15 mouse cellular contexts compared by ENCODE assay signal in the genomic region with DNA sequence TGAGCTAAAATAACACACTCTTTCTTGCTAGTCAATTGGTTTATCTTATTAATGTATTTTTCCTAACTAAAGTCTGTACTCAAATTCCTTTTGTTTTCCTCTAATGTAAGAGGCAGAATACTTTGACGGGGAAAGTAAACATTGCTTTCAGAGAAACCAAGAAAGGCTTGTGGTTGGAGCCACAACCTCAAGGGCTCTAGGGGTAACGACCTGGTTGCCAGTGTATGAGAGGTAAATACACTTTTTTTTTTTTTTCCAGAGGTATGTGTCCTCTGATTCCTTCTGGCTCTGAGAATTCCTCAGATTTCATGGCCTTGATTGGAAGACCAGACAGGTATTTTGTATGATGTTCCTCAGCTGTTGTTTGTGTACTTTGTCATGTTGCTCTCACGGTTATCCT. TPM values are rescaled to one million over a fixed set of nuclear protein-coding genes. Genes with fewer than 3 reads are reported as not detected.
DNase-seq lines count a peak whose midpoint lies in the region; ATAC-seq and TF ChIP-seq lines count a peak whose summit lies in the region.
"Had no signal": no experiment of that assay in that cellular context is flagged by ENCODE, and none has a peak within 500 bp of the region (broad histone marks: within the 10 kb centered on the region; RNA-seq: fewer than 3 reads in every experiment).

No protein-coding gene starts in this region.

- H3K9me3 ChIP-seq in forebrain, postnatal 0 days (ENCODE audit: low read length): no peaks in the 10 kb centered on the region
- H3K9me3 ChIP-seq in forebrain, embryonic 14.5 days (replicated peaks; ENCODE audit: control insufficient read depth, low read length): no peaks in the 10 kb centered on the region
- H3K9me3 ChIP-seq in liver, embryonic 12.5 days (replicated peaks): no peaks in the 10 kb centered on the region
- H3K9me3 ChIP-seq in midbrain, postnatal 0 days (ENCODE audit: low read length): no peaks in the 10 kb centered on the region
- H3K9me3 ChIP-seq: embryonic facial prominence, embryonic 15.5 days; lung, embryonic 15.5 days had no signal

- WGBS in forebrain, postnatal 0 days: 75% methylated on average over 3 of the region's 3 CpGs
- WGBS in forebrain, embryonic 14.5 days: 78% methylated on average over 3 of the region's 3 CpGs
- WGBS in lung, adult 2 months: 45% methylated on average over 3 of the region's 3 CpGs
- WGBS in liver, embryonic 12.5 days (ENCODE audit: insufficient replicate concordance): 60% methylated on average over 3 of the region's 3 CpGs
- 83% methylated on average over 3 of the region's 3 CpGs for WGBS in midbrain, postnatal 0 days

- H3K27me3 ChIP-seq in forebrain, postnatal 0 days (ENCODE audit: insufficient read depth, low read length): no peaks in the 10 kb centered on the region
- no peaks in the 10 kb centered on the region for H3K27me3 ChIP-seq in forebrain, embryonic 14.5 days (replicated peaks; ENCODE audit: control insufficient read depth, insufficient read depth, low read length)
- no peaks in the 10 kb centered on the region for H3K27me3 ChIP-seq in liver, embryonic 12.5 days (replicated peaks)
- no peaks in the 10 kb centered on the region for H3K27me3 ChIP-seq in midbrain, postnatal 0 days (ENCODE audit: insufficient read depth, low read length)
- H3K27me3 ChIP-seq: embryonic facial prominence, embryonic 15.5 days; lung, embryonic 15.5 days had no signal

- DNase-seq in forebrain, postnatal 0 days: no peak
- DNase-seq in forebrain, embryonic 14.5 days (ENCODE audit: low spot score): no peak
- peak; percentile 42 for DNase-seq in lung, postnatal 25 days (ENCODE audit: low spot score)
- no peak for DNase-seq in lung, adult 2 months
- DNase-seq in midbrain, postnatal 0 days (ENCODE audit: low spot score): no peak
- DNase-seq in right cerebral cortex, postnatal 4 days: no peak
- DNase-seq in layer of hippocampus, adult 2 months (ENCODE audit: low spot score in 2 of 2): no peak
- DNase-seq: cerebellum, adult 11 months; heart, postnatal 10 days; kidney, postnatal 14 days had no signal

- no peaks in the 10 kb centered on the region for H3K36me3 ChIP-seq in forebrain, postnatal 0 days (ENCODE audit: insufficient read depth)
- H3K36me3 ChIP-seq in forebrain, embryonic 14.5 days (ENCODE audit: control insufficient read depth, insufficient read depth, low read length): no peaks in the 10 kb centered on the region
- peaks cover 3% of the 10 kb centered on the region; the same call in 1 of the 2 replicates for H3K36me3 ChIP-seq in liver, embryonic 12.5 days
- no peaks in the 10 kb centered on the region for H3K36me3 ChIP-seq in midbrain, postnatal 0 days (ENCODE audit: insufficient read depth, low read length)
- H3K36me3 ChIP-seq: embryonic facial prominence, embryonic 15.5 days; lung, embryonic 15.5 days had no signal

- TF ChIP-seq CTCF in forebrain, postnatal 0 days (IDR thresholded peaks at IDR 0.05; ENCODE audit: low read depth): no peak
- TF ChIP-seq CTCF in lung, adult 2 months (IDR thresholded peaks at IDR 0.05; ENCODE audit: insufficient read depth, low read length): no peak
- no peak for TF ChIP-seq CTCF in midbrain, postnatal 0 days (IDR thresholded peaks at IDR 0.05)
- TF ChIP-seq CTCF in layer of hippocampus, adult 2 months (conservative IDR thresholded peaks at IDR 0.05): no peak

- TF ChIP-seq POLR2A in lung, adult 2 months (IDR thresholded peaks at IDR 0.05; ENCODE audit: borderline replicate concordance, extremely low read depth, low read depth, low read length): no peak

- ATAC-seq in forebrain, postnatal 0 days: no peak
- ATAC-seq in forebrain, embryonic 14.5 days: no peak
- ATAC-seq in liver, embryonic 12.5 days: no peak
- ATAC-seq in midbrain, postnatal 0 days (ENCODE audit: low FRiP score): no peak
- ATAC-seq: intestine, embryonic 16.5 days had no signal

- H3K27ac ChIP-seq in forebrain, postnatal 0 days (ENCODE audit: low read depth, low read length): no peak overlapping the region
- H3K27ac ChIP-seq in forebrain, embryonic 14.5 days (ENCODE audit: low read depth, low read length): no peak overlapping the region
- H3K27ac ChIP-seq in liver, embryonic 12.5 days: peak overlapping the region; percentile 99
- no peak overlapping the region for H3K27ac ChIP-seq in midbrain, postnatal 0 days (ENCODE audit: low read depth, low read length)
- no peak overlapping the region; the same call in 1 of the 2 replicates for H3K27ac ChIP-seq in layer of hippocampus, adult 2 months
- H3K27ac ChIP-seq: lung, embryonic 15.5 days had no signal

- peaks cover 14% of the 10 kb centered on the region; the same call in 1 of the 2 replicates for H3K4me1 ChIP-seq in forebrain, postnatal 0 days (ENCODE audit: insufficient read depth)
- H3K4me1 ChIP-seq in forebrain, embryonic 14.5 days (ENCODE audit: control insufficient read depth, insufficient read depth, low read length): peaks cover 5% of the 10 kb centered on the region; the same call in 1 of the 2 replicates
- H3K4me1 ChIP-seq in lung, adult 2 months (ENCODE audit: control insufficient read depth, insufficient read depth, low read length): peaks cover 2% of the 10 kb centered on the region; the same call in 1 of the 2 replicates
- H3K4me1 ChIP-seq in liver, embryonic 12.5 days: peaks cover 72% of the 10 kb centered on the region
- 0 out of 2 replicates have a peak, but pooled peaks cover 3% of the 10 kb centered on the region for H3K4me1 ChIP-seq in midbrain, postnatal 0 days (ENCODE audit: insufficient read depth, low read length)

- peak overlapping the region; percentile 75; the same call in 1 of the 2 replicates for H3K4me2 ChIP-seq in forebrain, postnatal 0 days (ENCODE audit: low read depth)
- no peak overlapping the region for H3K4me2 ChIP-seq in forebrain, embryonic 14.5 days (ENCODE audit: low read length)
- H3K4me2 ChIP-seq in liver, embryonic 12.5 days: peak overlapping the region; percentile 91
- H3K4me2 ChIP-seq in midbrain, postnatal 0 days (ENCODE audit: low read depth, low read length, poor library complexity, severe bottlenecking): peak overlapping the region; percentile 64; the same call in 1 of the 2 replicates

- H3K9ac ChIP-seq in forebrain, postnatal 0 days: no peak overlapping the region
- no peak overlapping the region; the same call in 1 of the 2 replicates for H3K9ac ChIP-seq in forebrain, embryonic 14.5 days (ENCODE audit: low read length)
- peak overlapping the region; percentile 97 for H3K9ac ChIP-seq in liver, embryonic 12.5 days
- H3K9ac ChIP-seq in midbrain, postnatal 0 days (replicated peaks; ENCODE audit: low read length, poor library complexity, severe bottlenecking): no peak overlapping the region
- H3K9ac ChIP-seq: embryonic facial prominence, embryonic 15.5 days; lung, embryonic 15.5 days had no signal

- H3K4me3 ChIP-seq in forebrain, postnatal 0 days (ENCODE audit: low read depth, low read length): no peak overlapping the region
- H3K4me3 ChIP-seq in forebrain, embryonic 14.5 days (ENCODE audit: low read depth, low read length): no peak overlapping the region
- H3K4me3 ChIP-seq in lung, adult 2 months (replicated peaks; ENCODE audit: extremely low read depth, low read depth, low read length): no peak overlapping the region
- H3K4me3 ChIP-seq in liver, embryonic 12.5 days: peak overlapping the region; percentile 93
- no peak overlapping the region for H3K4me3 ChIP-seq in midbrain, postnatal 0 days (ENCODE audit: low read depth, low read length)
- H3K4me3 ChIP-seq in layer of hippocampus, adult 2 months: no peak overlapping the region

RNA-seq across cellular contexts. Expression of a gene that starts 2.0 kb away (rescaled TPM):
- 48.1 and 51.2 TPM in 2 replicates for total RNA-seq in forebrain, postnatal 0 days (2014; rRNA removed)
- polyA plus RNA-seq in forebrain, postnatal 0 days (2015; fragmentation: Nextera tagmentation; extraction: Ambion mirVana): 27.2 and 33.6 TPM in 2 replicates
- polyA plus RNA-seq in forebrain, embryonic 14.5 days (2014; fragmentation: Nextera tagmentation; extraction: Ambion mirVana): 14.4 and 17.5 TPM in 2 replicates
- polyA plus RNA-seq in lung, adult 2 months (2012; rRNA removed): 9.6 and 11.8 TPM in 2 replicates
- 17.7 and 20.6 TPM in 2 replicates for polyA plus RNA-seq in liver, embryonic 12.5 days (2016; fragmentation: Nextera tagmentation; extraction: Ambion mirVana)
- total RNA-seq in midbrain, postnatal 0 days (2014; rRNA removed): 48.1 and 48.9 TPM in 2 replicates
- polyA plus RNA-seq in midbrain, postnatal 0 days (2015; fragmentation: Nextera tagmentation; extraction: Ambion mirVana): 30.3 and 31.7 TPM in 2 replicates
- total RNA-seq in layer of hippocampus, adult 2 months (2021): 10 to 100 TPM; 56.6 to 59.1 TPM
- total RNA-seq: monocyte, adult 5-6 weeks had no signal

RNA-seq across cellular contexts. Expression of a gene that starts 32.2 kb away (rescaled TPM):
- 72.8 and 85.4 TPM in 2 replicates for total RNA-seq in forebrain, postnatal 0 days (2014; rRNA removed)
- polyA plus RNA-seq in forebrain, postnatal 0 days (2015; fragmentation: Nextera tagmentation; extraction: Ambion mirVana): 29.0 and 38.4 TPM in 2 replicates
- polyA plus RNA-seq in forebrain, embryonic 14.5 days (2014; fragmentation: Nextera tagmentation; extraction: Ambion mirVana): 27.4 and 43.6 TPM in 2 replicates
- polyA plus RNA-seq in lung, adult 2 months (2012; rRNA removed): 23.0 and 23.7 TPM in 2 replicates
- 16.8 and 21.4 TPM in 2 replicates for polyA plus RNA-seq in liver, embryonic 12.5 days (2016; fragmentation: Nextera tagmentation; extraction: Ambion mirVana)
- 89.2 and 108 TPM in 2 replicates for total RNA-seq in midbrain, postnatal 0 days (2014; rRNA removed)
- polyA plus RNA-seq in midbrain, postnatal 0 days (2015; fragmentation: Nextera tagmentation; extraction: Ambion mirVana): 37.6 and 47.8 TPM in 2 replicates
- 100 to 1,000 TPM; 136 to 146 TPM for total RNA-seq in layer of hippocampus, adult 2 months (2021)

RNA-seq across cellular contexts. Expression of a gene that starts 55.5 kb away (rescaled TPM):
- 41.2 and 43.0 TPM in 2 replicates for total RNA-seq in forebrain, postnatal 0 days (2014; rRNA removed)
- 31.1 and 36.7 TPM in 2 replicates for polyA plus RNA-seq in forebrain, postnatal 0 days (2015; fragmentation: Nextera tagmentation; extraction: Ambion mirVana)
- polyA plus RNA-seq in forebrain, embryonic 14.5 days (2014; fragmentation: Nextera tagmentation; extraction: Ambion mirVana): 48.0 and 50.8 TPM in 2 replicates
- 11.8 and 21.2 TPM in 2 replicates for polyA plus RNA-seq in lung, adult 2 months (2012; rRNA removed)
- polyA plus RNA-seq in liver, embryonic 12.5 days (2016; fragmentation: Nextera tagmentation; extraction: Ambion mirVana): 34.9 and 37.5 TPM in 2 replicates
- 28.9 and 38.8 TPM in 2 replicates for total RNA-seq in midbrain, postnatal 0 days (2014; rRNA removed)
- 28.0 and 31.3 TPM in 2 replicates for polyA plus RNA-seq in midbrain, postnatal 0 days (2015; fragmentation: Nextera tagmentation; extraction: Ambion mirVana)
- 10 to 100 TPM; 44.3 to 49.9 TPM for total RNA-seq in layer of hippocampus, adult 2 months (2021)
